Mouse (Mus musculus): ENCODE data around the gene Vax2.

Gene Vax2

GRCm38 (mm10) chr6:83768485-83768884, 57.4 kb downstream of the Vax2 start:
- no peak for DNase-seq

DNA sequence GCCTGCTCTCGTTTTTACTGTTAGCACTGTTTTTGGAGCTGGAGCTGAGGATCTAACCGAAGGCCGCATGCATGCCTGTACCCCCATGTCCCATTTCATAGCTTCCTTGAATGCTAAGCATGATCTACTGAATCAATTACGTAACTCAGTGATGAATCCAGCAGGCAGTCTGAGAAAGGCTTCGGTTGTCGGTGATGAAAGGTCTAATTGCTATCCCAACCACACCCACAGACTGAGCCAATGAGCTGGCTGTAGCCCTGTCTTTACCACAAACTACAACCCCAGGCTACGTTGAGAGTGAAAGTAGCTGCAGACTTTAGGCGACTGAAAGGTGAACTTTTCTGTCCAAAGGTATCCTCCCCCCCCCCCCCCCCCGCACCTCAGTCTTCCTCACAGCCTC, 63.1 kb downstream of the Vax2 start:
- no peak for DNase-seq

DNA sequence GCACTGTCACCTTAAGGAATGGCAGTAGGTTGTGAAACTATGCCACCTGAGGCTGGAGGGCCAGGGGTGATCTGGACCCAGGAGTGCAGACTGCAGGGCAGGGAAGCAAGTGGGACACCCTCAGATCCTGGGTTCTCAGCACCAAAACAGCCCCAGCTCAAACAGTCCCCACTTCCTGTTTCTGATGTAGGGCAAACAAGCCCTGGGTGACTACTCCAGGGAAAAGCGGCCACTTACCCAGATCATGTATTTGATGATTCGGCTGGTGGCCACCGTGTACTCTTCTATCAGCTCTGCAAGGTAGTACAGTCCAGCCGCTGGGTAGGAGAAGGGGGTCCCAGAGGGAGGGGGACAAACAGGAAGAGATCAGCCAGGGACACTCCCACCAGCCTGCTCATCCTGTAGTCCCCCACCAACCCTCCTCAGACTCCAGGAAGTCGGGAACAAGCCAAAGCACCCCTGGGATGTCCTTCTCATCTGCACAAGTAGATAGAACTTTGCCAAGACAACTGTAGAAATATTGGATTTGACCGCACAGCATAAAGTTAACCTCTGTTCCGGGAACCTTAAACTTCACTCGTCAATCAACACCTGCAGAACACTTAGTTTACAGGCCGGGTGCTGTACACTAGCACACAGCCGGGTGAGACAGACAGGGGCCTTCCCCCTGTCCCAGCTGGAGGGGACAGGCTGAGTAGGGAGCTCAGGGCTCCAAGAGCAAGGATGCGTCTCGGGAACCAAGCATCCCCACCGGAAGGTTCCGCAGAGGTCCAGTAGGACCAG, 63.9 kb downstream of the Vax2 start:
- DNase-seq = no peak

- DNase-seq = peak; percentile 95
These were observed 64.7 kb downstream of the Vax2 start, which contains the start of gene Tex261 for GRCm38 (mm10) chr6:83775638-83776293. Gene Tex261, minus strand, starts transcription at chr6:83775813.

DNA sequence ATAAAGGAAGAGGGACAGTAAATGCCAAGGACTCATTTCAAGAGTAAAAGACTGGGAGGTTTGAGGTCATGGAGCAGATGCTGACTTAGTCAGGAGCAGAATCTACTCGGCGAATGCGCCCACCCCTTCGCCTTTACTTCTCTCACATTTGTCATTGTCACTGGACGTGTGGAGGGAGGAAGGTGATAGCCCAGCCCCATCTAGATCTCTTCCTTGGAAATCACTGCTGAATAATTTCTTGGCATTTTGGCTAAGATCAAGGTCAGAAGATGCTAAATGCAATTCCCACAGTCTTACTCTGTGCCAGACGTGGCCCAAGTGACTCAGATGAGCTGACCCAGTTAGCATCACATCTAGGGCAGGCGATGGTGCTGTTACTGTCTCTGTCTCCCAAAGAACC, 67.2 kb downstream of the Vax2 start:
- peak; percentile 24 for DNase-seq

GRCm38 (mm10) chr6:83779026-83779425, 68.0 kb downstream of the Vax2 start:
- peak; percentile 27 for DNase-seq

- no peak for DNase-seq
These were observed 75.4 kb downstream of the Vax2 start for GRCm38 (mm10) chr6:83786426-83786825.

Data from right cerebral cortex, adult 18-20 months (tissue).